Mouse (Mus musculus): ENCODE measurements around the gene Scube2. TPM values are rescaled to one million over a fixed set of nuclear protein-coding genes. Genes with fewer than 3 reads are reported as not detected.

Scube2 gene
- total and polyA plus RNA-seq, 3 experiments = 14.1 to 22.1 (median 21.0) TPM

DNA sequence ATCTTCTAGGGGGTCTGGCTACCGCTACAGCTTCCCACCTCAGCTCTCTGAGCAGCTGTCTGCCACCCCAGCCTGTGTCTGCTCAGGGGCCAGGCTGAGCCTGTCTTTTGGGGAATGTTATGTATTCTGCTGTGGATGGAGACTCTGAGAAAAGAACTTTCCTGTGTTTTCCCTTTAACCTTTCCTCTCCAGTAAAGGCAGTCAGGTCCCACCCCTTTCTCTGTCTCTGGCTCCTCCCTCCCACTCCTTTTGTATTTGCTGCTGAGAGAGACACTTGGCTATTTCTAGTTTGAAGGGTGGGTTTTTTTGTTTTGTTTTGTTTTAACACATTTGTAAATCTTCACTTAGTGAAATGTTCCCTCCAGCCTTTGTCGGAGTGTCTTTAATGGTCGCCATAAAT lies 1.2 kb upstream of the Scube2 start:
- TF ChIP-seq EP300 (IDR thresholded peaks at IDR 0.05; ENCODE audit: insufficient read depth, low read depth, low read length) = no peak
- no peaks in the 10 kb centered on the region for H3K36me3 ChIP-seq (ENCODE audit: control insufficient read depth, insufficient read depth, low read length)
- peaks cover 4% of the 10 kb centered on the region; the same call in 1 of the 2 replicates for H3K27me3 ChIP-seq (ENCODE audit: control insufficient read depth, insufficient read depth, low read length)
- H3K79me2 ChIP-seq (replicated peaks; ENCODE audit: control insufficient read depth, insufficient read depth, low read length) = no peaks in the 10 kb centered on the region
- H3K4me1 ChIP-seq (ENCODE audit: control insufficient read depth, insufficient read depth, low read length) = peaks cover 2% of the 10 kb centered on the region
- 90% methylated on average over 3 of the region's 3 CpGs for WGBS
- intact Hi-C loops (cut with DNase I) = no loop called here
- DNase-seq = no peak
- H3K9ac ChIP-seq (ENCODE audit: low read depth, low read length) = no peak overlapping the region
- no peak overlapping the region for H3K27ac ChIP-seq
- H3K4me3 ChIP-seq = no peak overlapping the region

GRCm38 (mm10) chr7:109863561-109863960 lies 1.9 kb downstream of the Scube2 start:
- 37% methylated on average over 4 of the region's 4 CpGs for WGBS
- Histone ChIP-seq H3K36me3 (ENCODE audit: control insufficient read depth, insufficient read depth, low read length) (no peaks in the 10 kb centered on the region), H3K27me3 (ENCODE audit: control insufficient read depth, insufficient read depth, low read length) (peaks cover 4% of the 10 kb centered on the region; the same call in 1 of the 2 replicates), H3K79me2 (replicated peaks; ENCODE audit: control insufficient read depth, insufficient read depth, low read length) (no peaks in the 10 kb centered on the region), H3K9ac (ENCODE audit: low read depth, low read length) (no peak overlapping the region), H3K4me3 (no peak overlapping the region), H3K4me1 (ENCODE audit: control insufficient read depth, insufficient read depth, low read length) (peaks cover 2% of the 10 kb centered on the region), H3K27ac (no peak overlapping the region)
- TF ChIP-seq CTCF (IDR thresholded peaks at IDR 0.05) = no peak
- TF ChIP-seq POLR2A (IDR thresholded peaks at IDR 0.05; ENCODE audit: insufficient read depth, low read depth, low read length) = no peak
- no peak for TF ChIP-seq EP300 (IDR thresholded peaks at IDR 0.05; ENCODE audit: insufficient read depth, low read depth, low read length)
- intact Hi-C loops (cut with DNase I) = no loop called here
- DNase-seq = no peak

DNA sequence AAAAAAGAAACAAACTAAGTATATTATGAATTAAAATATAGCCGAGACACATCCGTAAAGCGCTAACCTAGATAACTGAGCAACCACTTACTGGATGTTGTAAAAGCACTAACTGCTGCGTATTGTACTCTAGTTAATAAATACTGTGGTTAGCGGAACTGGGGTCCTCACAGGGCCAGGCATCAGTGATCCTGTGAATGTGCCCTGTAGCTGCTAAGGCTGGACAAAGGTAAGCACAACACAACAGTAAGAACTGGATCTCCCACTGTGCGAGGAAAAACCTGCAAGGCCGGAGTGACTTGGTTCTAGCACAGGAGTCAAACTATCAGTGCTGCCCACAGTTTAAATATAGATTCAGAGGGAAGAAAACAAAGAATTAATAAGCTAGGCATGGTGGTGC lies 5.3 kb downstream of the Scube2 start:
- H3K27ac ChIP-seq = no peak overlapping the region
- no peaks in the 10 kb centered on the region for H3K36me3 ChIP-seq (ENCODE audit: control insufficient read depth, insufficient read depth, low read length)
- no peaks in the 10 kb centered on the region for H3K79me2 ChIP-seq (replicated peaks; ENCODE audit: control insufficient read depth, insufficient read depth, low read length)
- H3K27me3 ChIP-seq (ENCODE audit: control insufficient read depth, insufficient read depth, low read length) = no peaks in the 10 kb centered on the region
- TF ChIP-seq CTCF (IDR thresholded peaks at IDR 0.05) (no peak), POLR2A (IDR thresholded peaks at IDR 0.05; ENCODE audit: insufficient read depth, low read depth, low read length) (no peak)
- no peak for DNase-seq
- WGBS = 96% methylated on average over 7 of the region's 7 CpGs
- intact Hi-C loops (cut with DNase I) = no loop called here
- H3K9ac ChIP-seq (ENCODE audit: low read depth, low read length) = no peak overlapping the region
- no peaks in the 10 kb centered on the region for H3K4me1 ChIP-seq (ENCODE audit: control insufficient read depth, insufficient read depth, low read length)
- no peak overlapping the region for H3K4me3 ChIP-seq

DNA sequence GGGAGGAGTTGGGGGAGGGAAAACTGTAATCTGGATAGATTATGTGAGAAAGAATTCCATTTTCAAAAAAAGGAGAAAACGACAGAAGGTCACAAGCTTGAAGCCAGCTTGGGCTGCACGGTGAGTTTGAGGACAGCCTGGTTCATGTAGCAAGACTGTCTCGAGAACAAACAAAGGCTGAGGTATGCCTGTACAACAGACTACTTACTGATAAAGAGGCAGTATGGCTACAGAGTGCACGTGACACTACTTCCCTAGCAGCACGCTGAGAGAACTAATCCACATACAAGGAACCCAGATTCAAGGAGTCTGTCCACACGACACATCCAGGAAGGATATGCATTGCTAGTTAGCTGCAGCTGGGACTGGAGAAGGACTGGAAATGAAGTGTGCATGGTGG lies 6.1 kb downstream of the Scube2 start:
- Histone ChIP-seq H3K4me1 (ENCODE audit: control insufficient read depth, insufficient read depth, low read length) (no peaks in the 10 kb centered on the region), H3K27me3 (ENCODE audit: control insufficient read depth, insufficient read depth, low read length) (no peaks in the 10 kb centered on the region), H3K9ac (ENCODE audit: low read depth, low read length) (no peak overlapping the region), H3K27ac (no peak overlapping the region), H3K4me3 (no peak overlapping the region), H3K36me3 (ENCODE audit: control insufficient read depth, insufficient read depth, low read length) (no peaks in the 10 kb centered on the region), H3K79me2 (replicated peaks; ENCODE audit: control insufficient read depth, insufficient read depth, low read length) (no peaks in the 10 kb centered on the region)
- intact Hi-C loops (cut with DNase I) = no loop called here
- WGBS = 30% methylated on average over 6 of the region's 6 CpGs
- TF ChIP-seq CTCF (IDR thresholded peaks at IDR 0.05) (no peak), EP300 (IDR thresholded peaks at IDR 0.05; ENCODE audit: insufficient read depth, low read depth, low read length) (no peak)
- DNase-seq = no peak

DNA sequence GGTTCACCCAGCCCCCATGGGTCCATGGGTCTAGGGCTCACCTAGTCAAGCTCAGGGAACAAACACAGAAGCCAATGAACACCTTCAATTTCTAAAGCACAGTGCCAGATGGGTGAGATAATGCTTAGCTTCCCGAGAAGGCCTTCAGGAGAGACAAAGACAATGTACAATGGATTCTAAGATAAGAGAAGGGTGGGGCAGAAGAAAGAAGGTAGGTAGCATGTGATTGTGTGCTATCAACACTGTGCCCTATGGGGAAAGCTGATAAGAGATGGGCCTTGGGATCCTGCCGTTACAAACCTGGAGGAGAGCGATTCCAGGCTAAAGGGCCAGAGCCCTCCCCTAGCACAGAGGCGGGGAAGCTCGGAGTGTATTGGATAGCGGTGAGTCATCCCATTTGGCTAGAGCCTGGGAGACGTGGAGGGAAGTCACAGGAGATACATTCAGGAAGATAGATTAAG lies 12.7 kb downstream of the Scube2 start:
- intact Hi-C loops (cut with DNase I) = no loop called here
- H3K79me2 ChIP-seq (replicated peaks; ENCODE audit: control insufficient read depth, insufficient read depth, low read length) = no peaks in the 10 kb centered on the region
- no peak overlapping the region for H3K9ac ChIP-seq (ENCODE audit: low read depth, low read length)
- no peak overlapping the region for H3K27ac ChIP-seq
- no peaks in the 10 kb centered on the region for H3K36me3 ChIP-seq (ENCODE audit: control insufficient read depth, insufficient read depth, low read length)
- 27% methylated on average over 7 of the region's 7 CpGs for WGBS
- H3K4me1 ChIP-seq (ENCODE audit: control insufficient read depth, insufficient read depth, low read length) = no peaks in the 10 kb centered on the region; the same call in 1 of the 2 replicates
- DNase-seq = peak in 1 of 2 experiments; percentile 16
- no peak for TF ChIP-seq CTCF (IDR thresholded peaks at IDR 0.05)
- H3K27me3 ChIP-seq (ENCODE audit: control insufficient read depth, insufficient read depth, low read length) = no peaks in the 10 kb centered on the region
- H3K4me3 ChIP-seq = no peak overlapping the region

GRCm38 (mm10) chr7:109852017-109852416 lies 13.5 kb downstream of the Scube2 start:
- Histone ChIP-seq H3K4me1 (ENCODE audit: control insufficient read depth, insufficient read depth, low read length) (no peaks in the 10 kb centered on the region; the same call in 1 of the 2 replicates), H3K4me3 (no peak overlapping the region), H3K79me2 (replicated peaks; ENCODE audit: control insufficient read depth, insufficient read depth, low read length) (no peaks in the 10 kb centered on the region), H3K36me3 (ENCODE audit: control insufficient read depth, insufficient read depth, low read length) (no peaks in the 10 kb centered on the region), H3K27ac (no peak overlapping the region), H3K9ac (ENCODE audit: low read depth, low read length) (no peak overlapping the region), H3K27me3 (ENCODE audit: control insufficient read depth, insufficient read depth, low read length) (no peaks in the 10 kb centered on the region)
- no peak for TF ChIP-seq EP300 (IDR thresholded peaks at IDR 0.05; ENCODE audit: insufficient read depth, low read depth, low read length)
- no peak for TF ChIP-seq POLR2A (IDR thresholded peaks at IDR 0.05; ENCODE audit: insufficient read depth, low read depth, low read length)
- no peak for TF ChIP-seq CTCF (IDR thresholded peaks at IDR 0.05)
- 95% methylated on average over 7 of the region's 7 CpGs for WGBS
- no peak for DNase-seq
- intact Hi-C loops (cut with DNase I) = no loop called here

All from heart, adult 2 months (tissue).